In genomic region chr7:99459888-99460652, GRCm38 (mm10) we compare ENCODE assay signal across 28 mouse cellular contexts. TPM values are rescaled to one million over a fixed set of nuclear protein-coding genes. Genes with fewer than 3 reads are reported as not detected.
A peak's percentile ranks its signal among the peaks of the same experiment; 100 is the strongest.
DNase-seq lines count a peak whose midpoint lies in the region; TF ChIP-seq lines count a peak whose summit lies in the region.
"Had no signal": no experiment of that assay in that cellular context is flagged by ENCODE, and none has a peak within 500 bp of the region (broad histone marks: within the 10 kb centered on the region; RNA-seq: fewer than 3 reads in every experiment).

No protein-coding gene starts in this region.

- TF ChIP-seq POLR2A in olfactory bulb, adult 2 months (IDR thresholded peaks at IDR 0.05; ENCODE audit: insufficient read depth, low read depth, low read length): no peak

- WGBS in olfactory bulb, adult 2 months: 62% methylated on average over 15 of the region's 15 CpGs

- peaks cover 48% of the 10 kb centered on the region for H3K4me1 ChIP-seq in olfactory bulb, adult 2 months (ENCODE audit: control insufficient read depth, insufficient read depth, low read length)

- no peak overlapping the region for H3K4me3 ChIP-seq in olfactory bulb, adult 2 months (ENCODE audit: insufficient read depth, low read depth, low read length)
- H3K4me3 ChIP-seq: embryonic facial prominence, embryonic 15.5 days; heart, embryonic 10.5 days; hindbrain, embryonic 15.5 days; midbrain, embryonic 10.5 days; myocyte; neural tube, embryonic 13.5 days had no signal

- peak; percentile 47 for DNase-seq in adrenal gland, postnatal 14 days
- DNase-seq in adrenal gland, postnatal 10 days: no peak
- DNase-seq in left cerebral cortex, adult 18-20 months (ENCODE audit: low spot score in 2 of 2): peak; percentile 38 to 49
- no peak for DNase-seq in left cerebral cortex, adult 11 months (ENCODE audit: low spot score)
- DNase-seq in right cerebral cortex, adult 2 months (ENCODE audit: low spot score in 2 of 2): peak; percentile 45 to 57
- DNase-seq in right cerebral cortex, postnatal 14 days: no peak
- no peak for DNase-seq in thymus, postnatal 25 days
- DNase-seq: cerebellum, adult 2 months; cerebellum, postnatal 25 days; embryo, embryonic 11 days; gastrocnemius, postnatal 10 days; kidney, adult 9 months; kidney, postnatal 36 days; layer of hippocampus, adult 9-11 months; liver; lung, postnatal 4 days; thymus, postnatal 36 days had no signal

- no peak for TF ChIP-seq CTCF in olfactory bulb, adult 2 months (IDR thresholded peaks at IDR 0.05; ENCODE audit: insufficient read depth, low read depth, low read length)

- peak overlapping the region; percentile 87 for H3K27ac ChIP-seq in olfactory bulb, adult 2 months (ENCODE audit: insufficient read depth, low read depth, low read length)
- H3K27ac ChIP-seq: embryonic facial prominence, embryonic 15.5 days; heart, embryonic 10.5 days; hindbrain, embryonic 15.5 days; midbrain, embryonic 10.5 days; neural tube, embryonic 13.5 days had no signal

RNA-seq across cellular contexts. Expression of gene Klhl35, which starts 5.7 kb away (rescaled TPM):
- 1.3 TPM in 2 replicates for total RNA-seq in adrenal gland, postnatal 14 days (2021)
- total RNA-seq in adrenal gland, postnatal 10 days (2021): 1 to 10 TPM in 1 of 2 experiments, under 1 TPM in 1; 0.99 to 1.2 TPM
- 1 to 10 TPM; 2.3 to 3.2 TPM for total RNA-seq in left cerebral cortex, adult 18-20 months (2021)
- not detected in 2 replicates for polyA plus RNA-seq in olfactory bulb, adult 2 months (2012; ENCODE audit: insufficient read depth, insufficient read length, low replicate concordance, missing spikeins)
- total RNA-seq: hematopoietic stem cell, adult 5-6 weeks; MEL had no signal
- polyA plus RNA-seq: C2C12; liver, embryonic 16.5 days; myocyte had no signal

RNA-seq across cellular contexts. Expression of gene Rps3, which starts 23.5 kb away (rescaled TPM):
- 563 and 690 TPM in 2 replicates for total RNA-seq in adrenal gland, postnatal 14 days (2021)
- total RNA-seq in adrenal gland, postnatal 10 days (2021): 100 to 1,000 TPM; 554 to 575 TPM
- 100 to 1,000 TPM; 268 to 293 TPM for total RNA-seq in left cerebral cortex, adult 18-20 months (2021)
- 980 TPM in 1 of 2 replicates, not detected in the other for polyA plus RNA-seq in olfactory bulb, adult 2 months (2012; ENCODE audit: insufficient read depth, insufficient read length, low replicate concordance, missing spikeins)

Comparison
In these comparisons a context has a peak if more than half of its experiments do, and no peak if none do; other contexts are left out.
1. DNase-seq: peak in adrenal gland, postnatal 14 days (single experiment), left cerebral cortex, adult 18-20 months (2 of 2) and right cerebral cortex, adult 2 months (2 of 2); none in adrenal gland, postnatal 10 days (single experiment), left cerebral cortex, adult 11 months (single experiment), right cerebral cortex, postnatal 14 days (single experiment) and thymus, postnatal 25 days (single experiment).